Mouse (Mus musculus) megakaryocyte, embryonic 14.5 days (primary cell): Measurements from ENCODE around the gene Ifit2.
"Not testable (repeated sequence)": the region's sequence is repeated elsewhere in the genome, so short reads cannot be mapped to it uniquely, and the experiment has no call there.

Source experiments
- FLI1 ChIP-seq: IDR thresholded peaks from 2 replicates; pipeline ENCODE4 v1.6.1; 2012; ENCODE audit warnings: low read length, inconsistent platforms, mixed read lengths
- GATA1 ChIP-seq: IDR thresholded peaks from 3 replicates; pipeline ENCODE4 v1.6.1; 2012; ENCODE audit warnings: mixed read lengths, low read length, inconsistent platforms, borderline replicate concordance

GRCm38 (mm10) chr19:34583126-34583766 lies 32.8 kb downstream of the Ifit2 start, which contains the start of gene Ifit3:
- not testable (repeated sequence) for TF ChIP-seq GATA1, FLI1
